Mouse (Mus musculus): ENCODE data around the gene Sacm1l.
A peak's percentile ranks its signal among the peaks of the same experiment; 100 is the strongest.

The Sacm1l gene

DNA sequence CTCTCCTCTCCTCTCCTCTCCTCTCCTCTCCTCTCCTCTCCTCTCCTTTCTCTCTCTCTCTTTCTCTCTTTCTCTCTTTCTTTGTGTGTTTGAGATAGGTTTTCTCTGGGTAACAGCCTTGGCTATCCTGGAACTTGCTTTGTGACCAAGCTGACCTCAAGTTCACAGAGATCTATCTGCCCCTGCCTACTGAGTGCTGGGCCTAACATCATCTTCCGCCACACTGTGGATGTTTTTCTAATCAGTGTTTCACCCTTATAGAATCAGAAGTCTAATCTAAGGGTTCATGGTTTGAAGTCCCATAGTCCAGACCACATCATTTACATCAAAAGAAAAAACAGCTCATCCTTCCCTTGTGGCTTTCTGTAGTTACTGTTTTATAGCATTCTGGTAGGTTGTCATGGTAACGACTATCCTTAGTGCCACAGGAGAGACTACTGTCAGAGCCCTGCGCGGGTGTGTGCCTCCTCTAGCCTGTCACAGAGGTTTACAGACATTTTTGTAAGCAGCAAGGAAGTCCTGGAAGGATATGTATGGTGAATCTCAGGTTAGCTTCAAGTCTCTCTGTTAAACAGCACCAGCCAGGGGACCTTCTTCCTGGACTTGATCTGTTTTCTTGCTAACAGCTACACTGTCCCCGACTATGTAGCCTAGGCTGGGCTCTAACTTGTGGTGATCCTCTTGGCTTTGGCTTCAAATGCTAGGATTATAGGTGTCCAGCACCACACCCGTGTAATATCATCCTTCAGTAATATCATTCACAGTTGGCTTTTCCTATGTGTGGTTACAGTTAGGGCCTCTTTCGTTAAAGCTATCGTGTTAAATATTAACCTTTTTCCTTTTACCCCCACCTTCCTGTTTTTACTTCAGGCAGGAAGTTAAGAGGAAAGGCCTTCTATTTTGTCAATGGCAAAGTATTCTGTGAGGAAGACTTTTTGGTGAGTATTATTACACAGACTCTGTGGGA is 19.6 kb upstream of the Sacm1l start:
- DNase-seq (ENCODE audit: low spot score in 2 of 2), result peak; percentile 72 to 77

DNA sequence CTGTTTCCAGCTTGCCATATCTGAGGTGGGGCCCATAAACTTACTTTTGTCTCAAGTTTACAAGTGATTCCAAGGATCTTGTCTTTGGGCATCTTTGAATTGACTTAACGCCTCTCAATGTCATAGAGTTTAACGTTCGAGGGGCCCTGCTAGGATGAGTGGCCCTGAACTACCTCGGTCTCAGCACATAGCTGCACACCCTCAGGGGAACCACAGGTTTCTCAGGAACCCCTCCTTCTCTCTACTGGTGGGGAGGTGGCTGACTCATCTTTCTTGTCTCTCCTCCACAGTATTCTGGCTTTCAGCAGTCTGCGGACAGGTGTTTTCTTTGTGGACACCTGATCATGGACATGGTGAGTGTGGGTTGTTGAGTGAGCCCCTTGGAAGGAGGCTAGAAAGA is 18.6 kb upstream of the Sacm1l start:
- no peak for DNase-seq (ENCODE audit: low spot score in 2 of 2)

DNA sequence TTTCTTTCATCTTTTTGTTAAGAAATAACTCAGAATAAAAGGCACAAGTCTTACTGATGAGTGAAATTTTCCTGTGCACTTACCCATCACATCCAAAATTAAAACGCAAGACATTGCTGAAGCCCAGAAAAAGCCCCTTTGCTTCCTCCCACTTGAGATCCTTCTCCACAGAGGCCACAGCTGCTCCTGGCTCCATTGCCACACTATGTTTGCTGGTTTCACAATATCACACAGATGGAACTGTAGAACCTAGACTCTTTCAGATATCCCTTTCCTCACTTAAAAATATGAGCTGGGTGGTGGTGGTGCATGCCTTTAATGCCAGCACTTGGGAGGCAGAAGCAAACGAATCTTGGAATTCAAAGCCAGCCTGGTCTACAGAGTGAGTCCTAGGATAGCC is 17.1 kb upstream of the Sacm1l start:
- no peak for DNase-seq (ENCODE audit: low spot score in 2 of 2)

DNA sequence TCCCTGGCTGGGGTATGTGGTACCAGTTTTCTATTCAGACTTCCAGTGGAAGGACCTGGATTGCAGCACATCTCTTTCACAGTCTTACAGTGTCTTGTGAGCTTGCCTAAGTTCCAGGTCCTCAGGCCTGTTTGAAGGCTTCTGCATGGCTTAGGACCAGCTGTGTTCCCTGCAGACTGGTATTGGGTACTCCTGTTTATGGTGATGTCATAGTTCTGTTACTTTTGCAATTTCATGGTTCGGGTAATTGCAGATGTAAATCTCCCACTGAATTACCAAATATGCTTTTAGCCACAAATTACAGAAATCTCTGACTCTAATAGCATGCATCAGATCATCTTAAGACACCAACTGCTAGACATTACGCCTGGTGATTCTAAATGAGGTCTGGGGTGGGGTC is 14.5 kb upstream of the Sacm1l start:
- DNase-seq (ENCODE audit: low spot score in 2 of 2), result no peak

DNA sequence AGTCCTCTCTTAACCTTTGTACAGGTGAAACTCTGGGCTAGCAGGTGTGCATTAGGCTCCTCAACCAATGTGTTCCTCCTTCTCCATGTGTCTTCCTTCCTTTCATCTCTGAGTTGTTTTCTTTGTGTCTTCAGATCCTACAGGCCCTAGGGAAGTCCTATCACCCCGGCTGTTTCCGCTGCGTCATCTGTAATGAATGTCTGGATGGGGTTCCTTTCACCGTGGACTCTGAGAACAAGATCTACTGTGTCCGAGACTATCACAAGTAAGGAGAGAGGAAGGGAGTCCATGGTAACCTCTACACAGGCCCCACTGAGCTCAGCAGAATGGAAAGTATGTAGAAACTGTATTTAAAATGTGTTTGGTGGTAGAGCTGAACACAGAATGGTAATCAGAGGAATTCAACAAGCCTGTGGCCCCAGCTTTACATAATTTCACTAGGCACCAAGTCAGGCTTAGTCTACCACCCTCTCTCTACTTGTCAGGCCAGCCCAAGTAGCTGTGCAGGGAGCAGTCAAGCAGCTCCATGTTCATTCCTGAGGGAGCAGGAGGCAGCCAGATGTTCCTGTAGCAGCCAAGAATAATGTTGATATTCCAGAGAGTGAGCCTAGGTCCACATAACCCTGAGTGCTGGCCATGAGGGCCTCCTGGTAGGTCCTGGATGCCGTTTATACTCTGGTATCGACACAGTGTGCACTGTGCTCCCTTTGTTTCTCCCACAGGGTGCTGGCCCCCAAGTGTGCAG is 12.7 kb upstream of the Sacm1l start:
- DNase-seq (ENCODE audit: low spot score in 2 of 2), result no peak

DNA sequence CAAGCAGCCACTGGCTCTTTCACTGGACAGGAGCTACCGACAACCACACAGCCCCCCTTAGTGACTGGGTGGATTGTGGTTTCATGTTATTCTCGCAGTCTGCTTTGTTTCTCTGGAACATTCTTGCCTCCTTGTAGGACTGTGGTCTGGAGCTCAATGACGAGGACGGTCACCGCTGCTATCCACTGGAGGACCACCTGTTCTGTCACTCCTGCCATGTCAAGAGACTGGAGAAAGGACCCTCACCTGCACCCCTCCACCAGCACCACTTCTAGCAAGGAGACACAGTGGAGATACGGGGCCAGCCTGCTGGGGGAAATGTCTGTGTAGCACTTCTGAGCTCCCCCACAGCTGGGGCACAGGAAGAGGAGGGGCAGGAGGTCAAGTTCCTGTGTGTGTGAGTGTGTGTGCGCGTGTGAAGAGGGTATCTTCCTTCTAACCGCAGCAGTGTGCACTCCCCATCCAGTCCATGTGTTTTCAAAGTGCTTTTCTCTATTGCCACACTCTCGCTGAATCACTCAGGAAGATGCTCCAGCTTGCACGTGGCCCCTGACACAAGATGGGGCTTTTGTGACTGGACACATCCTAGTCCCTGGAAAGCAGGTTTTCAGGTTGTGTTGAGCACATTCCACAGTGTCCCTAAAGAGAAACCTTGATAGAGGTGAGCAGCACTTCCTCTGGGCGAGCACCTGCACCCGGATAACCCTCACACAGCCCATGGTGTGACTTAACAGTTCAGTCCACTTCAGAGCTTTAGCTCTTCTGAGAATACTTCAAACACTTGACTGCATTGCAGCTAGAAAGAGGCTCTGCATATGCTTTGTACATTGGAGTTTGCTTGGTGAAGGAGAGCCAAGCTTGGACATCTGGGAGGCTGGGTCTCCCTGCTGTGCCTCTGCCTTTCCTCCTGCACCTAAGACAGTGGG is 10.3 kb upstream of the Sacm1l start:
- DNase-seq (ENCODE audit: low spot score in 2 of 2), result peak; percentile 75 to 77

DNA sequence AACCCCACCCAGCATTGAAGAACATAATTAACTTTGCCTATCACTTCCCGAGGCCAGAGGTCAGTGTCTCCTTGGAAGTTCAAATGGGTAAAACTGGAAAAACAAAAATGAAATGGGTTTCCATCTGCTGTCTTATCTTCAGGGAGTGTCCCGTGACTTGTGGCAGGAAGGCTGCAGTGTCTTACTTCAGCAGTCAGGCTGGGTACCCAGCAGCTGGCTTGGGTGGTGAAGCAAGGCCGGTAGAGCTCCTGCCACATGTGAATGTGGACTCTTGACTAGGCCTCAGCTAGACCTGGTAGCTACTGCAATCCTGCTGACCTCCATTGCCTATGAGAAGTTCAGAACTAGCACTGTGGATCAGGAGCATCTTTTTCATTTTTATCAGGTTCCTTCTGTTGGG is 8.8 kb upstream of the Sacm1l start:
- no peak for DNase-seq (ENCODE audit: low spot score in 2 of 2)

DNA sequence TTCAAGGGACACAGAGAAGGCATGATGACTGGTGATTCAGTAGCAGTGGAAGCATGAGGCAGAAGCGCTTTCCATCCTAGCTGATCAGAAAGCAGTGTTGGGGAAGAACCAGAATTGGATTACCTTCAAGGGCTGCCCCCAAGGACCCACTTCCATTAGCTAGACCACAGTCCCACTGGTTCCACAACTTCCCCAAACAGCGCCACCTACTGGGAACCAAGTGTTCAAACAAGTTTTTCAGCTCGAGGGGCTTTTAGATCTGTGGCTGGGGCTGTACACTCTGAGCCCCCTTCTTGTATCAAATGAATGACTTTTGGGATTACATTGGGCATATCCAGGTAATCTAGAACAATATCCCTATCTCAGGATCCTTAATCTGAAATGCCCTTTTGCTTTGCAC is 5.9 kb upstream of the Sacm1l start:
- DNase-seq (ENCODE audit: low spot score in 2 of 2), result peak in 1 of 2 experiments; percentile 34

DNA sequence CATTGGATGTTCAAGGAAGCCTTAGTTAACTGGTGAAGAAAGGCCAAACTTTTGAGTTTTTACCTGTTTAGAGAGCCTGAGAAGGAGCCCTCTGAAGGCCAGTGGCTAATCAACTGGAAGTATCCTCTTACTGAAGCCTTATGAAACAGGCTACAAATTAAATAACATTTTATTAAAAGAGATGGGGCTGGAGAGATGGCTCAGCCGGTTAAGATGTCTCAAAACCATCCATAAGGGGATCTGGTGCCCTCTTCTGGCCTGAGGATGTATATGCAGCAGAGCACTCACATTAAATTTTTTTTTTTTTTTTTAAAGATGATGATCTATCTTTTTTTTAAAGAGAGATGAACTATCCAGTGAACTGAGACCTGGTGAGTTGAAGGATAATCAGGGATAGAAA is 4.5 kb upstream of the Sacm1l start:
- peak; percentile 61 to 73 for DNase-seq (ENCODE audit: low spot score in 2 of 2)

DNA sequence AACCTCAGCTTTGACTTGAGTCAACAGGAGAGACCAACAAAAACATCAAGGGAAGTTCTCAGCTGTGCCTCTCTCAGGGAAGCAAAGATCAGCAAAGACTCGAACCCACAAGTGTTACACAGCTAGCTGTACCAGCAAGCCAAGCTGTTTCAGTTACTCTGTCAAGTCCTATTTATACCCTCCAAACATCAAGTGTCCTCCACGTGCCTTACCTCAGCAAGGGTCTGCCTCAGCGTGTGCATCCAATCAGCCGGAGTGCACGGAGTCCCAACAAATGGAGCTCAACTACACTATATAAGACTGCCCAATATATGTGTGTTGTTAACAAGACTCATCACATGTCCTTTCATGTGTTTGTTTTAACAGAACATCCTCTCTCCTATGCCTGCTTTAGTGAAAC is 3.1 kb upstream of the Sacm1l start:
- no peak for DNase-seq (ENCODE audit: low spot score in 2 of 2)

DNA sequence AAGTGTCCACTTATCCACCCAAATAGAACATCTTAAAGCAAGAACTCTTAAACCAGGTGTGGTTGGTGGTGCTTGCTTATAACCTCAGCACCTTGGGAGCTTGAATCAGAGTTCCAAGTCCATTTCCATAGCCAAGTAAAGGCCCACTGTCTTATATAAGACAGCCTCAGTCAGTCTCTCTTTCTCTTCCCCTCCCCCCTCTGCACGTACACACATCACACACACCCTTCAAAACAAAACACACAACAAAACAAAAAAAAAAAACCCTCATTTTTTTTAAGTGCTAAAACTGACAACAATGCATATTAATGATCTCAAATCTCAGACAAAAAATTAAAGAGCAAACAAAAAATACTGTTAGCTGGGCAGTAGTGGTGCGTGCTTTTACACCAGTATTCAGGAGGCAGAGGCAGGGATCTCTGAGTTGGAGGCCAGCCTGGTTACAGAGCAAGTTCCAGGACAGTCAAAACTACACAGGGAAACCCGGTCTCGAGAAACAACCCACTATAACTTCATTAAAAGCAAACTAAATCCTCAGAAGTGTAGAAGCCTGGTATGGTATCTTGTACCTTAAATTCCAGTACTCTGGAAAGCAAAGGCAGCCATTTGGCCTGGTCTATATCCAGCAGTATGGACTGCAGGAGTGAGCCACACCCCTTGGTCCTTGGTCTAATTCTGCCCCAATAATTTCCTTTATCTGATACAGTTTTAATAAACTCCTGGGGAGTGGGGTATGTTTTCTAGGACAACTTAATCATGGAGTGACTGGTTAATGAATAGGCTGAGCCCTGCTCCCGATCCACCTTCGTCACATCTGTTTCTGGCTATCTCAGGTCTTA is 1.3 kb upstream of the Sacm1l start:
- no peak for DNase-seq (ENCODE audit: low spot score in 2 of 2)

DNA sequence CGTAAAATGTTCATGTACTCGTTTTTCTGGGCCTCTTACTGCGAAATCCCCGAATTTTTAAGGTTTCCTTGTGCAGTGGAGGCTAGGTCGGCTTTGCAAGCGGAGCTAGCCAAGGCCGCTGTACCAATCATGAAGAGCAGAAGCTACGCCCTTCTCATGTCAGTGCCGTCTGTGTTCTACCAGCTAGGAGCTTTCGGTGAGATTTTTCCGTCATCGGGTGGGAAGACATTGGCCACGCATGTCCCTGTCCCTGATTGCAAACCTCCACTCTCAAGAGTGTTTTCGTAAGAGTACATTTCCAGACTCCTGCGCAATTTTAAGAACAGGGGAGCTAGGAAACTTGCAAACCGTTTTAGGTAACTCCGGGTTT is 648 bp upstream of the Sacm1l start:
- DNase-seq (ENCODE audit: low spot score in 2 of 2), result peak; percentile 41 to 49

DNA sequence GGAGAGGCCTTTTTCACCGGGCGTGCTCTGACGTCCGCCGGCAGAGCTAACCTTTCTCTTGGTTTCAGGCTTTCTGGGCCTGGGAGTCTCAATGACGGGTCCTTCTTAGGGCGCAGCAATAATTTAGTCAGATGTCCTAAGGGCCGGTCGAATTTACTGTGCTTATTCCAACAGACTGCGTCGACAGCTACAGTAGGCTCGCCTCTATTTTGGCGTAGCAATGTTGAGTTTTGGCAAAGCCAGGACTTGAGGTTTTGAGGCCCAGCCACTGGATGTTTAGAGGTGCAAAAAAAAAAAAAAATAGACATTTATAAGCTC is 558 bp downstream of the Sacm1l start:
- no peak for DNase-seq (ENCODE audit: low spot score in 2 of 2)

DNA sequence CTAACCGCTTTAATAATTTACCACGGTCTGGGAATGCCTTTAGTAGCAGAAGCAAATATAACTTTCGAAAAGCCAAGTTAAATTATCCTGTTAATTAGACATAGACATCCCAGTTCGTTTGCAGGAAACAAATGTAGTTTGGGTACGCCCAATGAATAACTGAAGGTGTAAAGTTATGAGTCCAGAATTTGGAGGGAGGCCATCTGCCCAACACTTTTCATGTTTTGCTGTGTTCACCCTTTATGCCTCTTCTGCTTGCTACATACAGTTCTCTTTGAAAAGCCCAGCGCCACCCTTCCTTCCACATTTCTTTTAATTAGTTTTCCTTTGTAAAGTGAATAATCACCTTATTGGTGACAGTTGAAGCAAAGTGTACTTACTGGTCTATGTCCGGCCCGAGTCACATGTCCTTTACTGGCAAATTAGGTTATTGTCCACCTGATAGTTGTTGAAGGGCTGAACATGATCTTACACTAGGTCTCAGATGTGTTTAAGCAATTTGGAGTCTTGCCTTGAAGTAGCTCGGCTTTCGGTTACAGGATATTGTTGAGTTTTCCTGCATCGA is 1.1 kb downstream of the Sacm1l start:
- no peak for DNase-seq (ENCODE audit: low spot score in 2 of 2)

DNA sequence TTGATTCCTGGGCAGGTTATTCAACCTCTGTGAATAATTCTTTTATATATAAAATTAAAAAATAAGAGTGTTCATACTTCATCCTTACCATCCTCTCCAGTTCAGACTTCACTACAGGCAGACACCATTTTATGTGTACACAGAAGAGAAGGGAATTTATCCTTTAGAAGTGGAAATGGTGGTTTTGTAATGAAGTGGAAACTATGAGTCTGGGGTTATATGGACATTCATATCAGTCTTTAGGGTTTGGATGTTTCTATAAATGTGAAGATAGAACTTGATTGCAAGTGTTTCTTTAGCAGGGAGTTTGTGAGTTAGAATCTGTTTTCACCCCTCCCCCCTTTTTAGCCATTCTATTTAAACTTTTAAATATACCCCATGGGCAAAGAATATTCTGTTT is 1.7 kb downstream of the Sacm1l start:
- no peak for DNase-seq (ENCODE audit: low spot score in 2 of 2)

DNA sequence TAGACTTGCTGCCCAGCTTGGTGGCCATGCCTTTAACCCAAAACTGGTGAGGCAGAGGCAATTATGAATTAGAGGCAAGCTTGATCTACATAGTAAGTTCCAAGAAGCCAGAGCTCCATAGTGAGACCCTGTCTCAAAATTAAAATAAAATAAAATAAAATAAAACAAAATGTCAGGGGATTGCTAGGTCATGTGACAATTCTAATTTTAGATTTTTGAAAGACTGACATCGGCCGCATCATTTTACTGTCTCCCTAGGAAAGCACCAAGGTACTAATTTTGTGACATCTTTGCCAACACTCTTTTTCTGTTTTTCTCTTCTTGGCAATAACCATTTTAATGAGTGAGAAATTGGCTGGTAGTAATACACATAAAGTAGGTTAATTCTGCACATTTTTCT is 7.1 kb downstream of the Sacm1l start:
- DNase-seq (ENCODE audit: low spot score in 2 of 2), result no peak

DNA sequence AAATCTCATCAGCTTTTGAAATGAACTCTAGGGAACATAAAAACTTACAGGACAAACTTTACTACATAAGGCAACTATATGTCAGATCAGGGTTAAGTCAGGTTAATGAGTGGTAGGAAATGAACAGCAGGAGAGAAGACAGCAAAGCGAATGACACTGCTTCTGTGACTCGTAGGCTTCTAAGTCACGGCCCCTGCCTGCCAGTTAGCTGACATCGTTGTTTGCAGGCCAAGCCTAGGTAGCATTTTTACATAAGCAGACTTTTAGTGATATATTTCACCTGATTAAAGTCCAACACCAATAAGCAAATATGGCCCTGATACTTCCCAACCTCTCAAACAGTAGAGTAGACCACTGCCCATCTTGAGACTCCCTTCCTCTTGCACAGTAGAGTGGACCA is 8.6 kb downstream of the Sacm1l start:
- DNase-seq (ENCODE audit: low spot score in 2 of 2), result no peak

DNA sequence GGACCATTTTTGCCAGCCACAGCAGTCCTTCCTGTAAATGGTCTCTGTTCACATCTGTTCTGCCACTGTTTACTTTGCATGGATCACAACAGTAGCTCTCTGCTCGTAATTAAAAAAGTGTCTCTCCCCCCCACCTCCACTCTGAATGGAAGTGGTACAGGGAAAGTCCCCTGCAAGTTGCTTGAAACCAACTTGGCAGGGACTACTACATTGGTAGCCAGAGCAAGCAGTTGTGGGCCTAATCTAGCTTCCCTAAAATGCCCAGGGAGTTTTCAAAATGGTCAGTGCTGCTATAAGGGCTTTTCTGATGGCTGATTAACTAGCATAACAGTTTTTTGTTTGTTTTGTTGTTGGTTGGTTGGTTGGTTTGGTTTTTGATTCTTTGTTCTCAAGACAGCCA is 9.5 kb downstream of the Sacm1l start:
- DNase-seq (ENCODE audit: low spot score in 2 of 2), result no peak

DNA sequence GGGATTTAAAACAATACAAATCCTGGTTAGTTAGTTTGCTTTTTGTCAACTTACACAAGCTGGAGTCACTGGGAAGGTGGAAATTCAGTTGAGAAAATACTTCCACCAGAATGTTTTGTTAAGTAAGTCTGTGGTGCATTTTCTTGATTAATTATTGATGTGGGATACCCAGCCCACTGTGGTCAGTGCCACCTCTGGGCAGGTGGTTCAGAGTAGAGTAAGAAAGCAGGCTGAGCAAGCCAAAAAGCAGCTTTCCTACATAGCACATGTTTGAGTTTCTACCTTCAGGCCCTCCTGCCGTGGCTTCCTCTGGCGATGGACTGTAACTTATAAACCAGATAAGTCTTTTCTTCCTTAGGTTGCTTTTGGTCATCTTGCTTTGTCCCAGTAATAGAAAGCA is 10.3 kb downstream of the Sacm1l start:
- DNase-seq (ENCODE audit: low spot score in 2 of 2), result no peak

DNA sequence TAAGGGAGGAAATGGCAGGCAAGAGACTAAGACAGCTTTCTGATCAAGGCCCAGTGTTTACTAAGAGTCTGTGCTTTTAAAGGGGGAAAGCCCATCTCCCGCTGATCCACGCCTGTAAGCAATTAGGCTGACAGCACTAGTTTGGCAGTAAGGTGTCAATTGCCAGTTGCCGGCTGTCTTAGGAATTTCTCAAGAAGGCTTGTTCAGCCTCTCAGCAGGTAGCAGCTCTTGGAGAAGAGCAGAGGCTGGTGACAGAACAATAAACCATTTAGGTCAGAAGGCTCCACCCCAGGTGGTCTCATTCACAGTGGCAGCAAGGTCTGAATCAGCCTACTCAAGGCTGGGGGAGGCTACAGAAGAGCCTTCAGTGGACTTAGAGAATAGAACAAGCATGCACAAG is 25.0 kb downstream of the Sacm1l start:
- DNase-seq (ENCODE audit: low spot score in 2 of 2), result no peak
